ENCODE assay signal across 22 mouse cellular contexts in the genomic region with DNA sequence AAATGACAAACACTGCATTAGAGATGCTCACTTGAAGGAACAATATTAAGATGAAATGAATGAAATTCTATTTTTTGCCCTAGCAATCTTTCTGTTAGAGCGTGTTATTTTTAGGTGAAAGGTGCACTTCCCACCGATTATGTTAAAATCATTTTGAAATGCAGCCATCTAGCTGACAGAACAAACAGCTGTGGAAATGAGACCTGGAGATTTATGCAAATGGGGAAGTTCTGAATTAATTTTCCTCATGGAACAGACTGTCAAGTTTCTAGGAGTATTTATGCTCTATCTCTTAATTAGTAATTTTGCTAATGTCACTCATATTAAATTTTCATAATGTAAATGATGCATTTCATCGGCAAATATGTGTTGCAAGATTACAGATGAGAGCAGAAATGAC.
DNase-seq lines count a peak whose midpoint lies in the region; ATAC-seq and TF ChIP-seq lines count a peak whose summit lies in the region.
"Had no signal": no experiment of that assay in that cellular context is flagged by ENCODE, and none has a peak within 500 bp of the region (broad histone marks: within the 10 kb centered on the region; RNA-seq: fewer than 3 reads in every experiment).

No protein-coding gene starts in this region.

- DNase-seq in forebrain, embryonic 11.5 days (ENCODE audit: low spot score), result no peak
- no peak for DNase-seq in forebrain, postnatal 0 days
- DNase-seq in brain, adult 2 months (ENCODE audit: low read depth, low spot score), result peak; percentile 17
- DNase-seq in telencephalon, adult 2 months (ENCODE audit: low read depth, low spot score), result peak; percentile 13
- DNase-seq in thymus, postnatal 25 days, result no peak
- DNase-seq: adrenal gland, adult 8-10 months; adrenal gland, postnatal 25 days; cerebellum, adult 18-20 months; cerebellum, adult 9-10 months; cerebellum, postnatal 14 days; gastrocnemius, postnatal 25 days; heart, adult 18-20 months; heart, postnatal 10 days; heart, postnatal 36 days had no signal

- WGBS in forebrain, embryonic 13.5 days, result 68% methylated on average over 3 of the region's 3 CpGs
- 90% methylated on average over 3 of the region's 3 CpGs for WGBS in forebrain, embryonic 11.5 days
- WGBS in forebrain, postnatal 0 days, result 38% methylated on average over 3 of the region's 3 CpGs
- 54% methylated on average over 3 of the region's 3 CpGs for WGBS in forebrain, embryonic 15.5 days

- no peak overlapping the region for H3K9ac ChIP-seq in forebrain, embryonic 13.5 days
- no peak overlapping the region for H3K9ac ChIP-seq in forebrain, embryonic 11.5 days (ENCODE audit: low read length)
- H3K9ac ChIP-seq in forebrain, postnatal 0 days, result no peak overlapping the region
- no peak overlapping the region for H3K9ac ChIP-seq in forebrain, embryonic 15.5 days (replicated peaks)
- H3K9ac ChIP-seq: heart, embryonic 12.5 days; heart, embryonic 15.5 days; hindbrain, embryonic 13.5 days had no signal

- H3K27ac ChIP-seq in forebrain, embryonic 13.5 days, result no peak overlapping the region
- H3K27ac ChIP-seq in forebrain, embryonic 11.5 days (ENCODE audit: low read depth, low read length), result no peak overlapping the region
- no peak overlapping the region for H3K27ac ChIP-seq in forebrain, postnatal 0 days (ENCODE audit: low read depth, low read length)
- H3K27ac ChIP-seq in forebrain, embryonic 15.5 days (replicated peaks), result no peak overlapping the region
- H3K27ac ChIP-seq: heart, embryonic 15.5 days; hindbrain, embryonic 10.5 days; hindbrain, embryonic 13.5 days had no signal

- H3K9me3 ChIP-seq in forebrain, embryonic 13.5 days (replicated peaks), result no peaks in the 10 kb centered on the region
- no peaks in the 10 kb centered on the region for H3K9me3 ChIP-seq in forebrain, embryonic 11.5 days (ENCODE audit: control insufficient read depth, low read length)
- no peaks in the 10 kb centered on the region for H3K9me3 ChIP-seq in forebrain, postnatal 0 days (ENCODE audit: low read length)
- no peaks in the 10 kb centered on the region for H3K9me3 ChIP-seq in forebrain, embryonic 15.5 days
- H3K9me3 ChIP-seq: heart, embryonic 12.5 days; heart, embryonic 15.5 days; hindbrain, embryonic 10.5 days; hindbrain, embryonic 13.5 days had no signal

- peak; percentile 27; the same call in 1 of the 2 replicates for ATAC-seq in forebrain, embryonic 13.5 days
- ATAC-seq in forebrain, embryonic 11.5 days (replicated peaks; ENCODE audit: low FRiP score), result no peak
- ATAC-seq in forebrain, postnatal 0 days, result peak; percentile 47; the same call in 1 of the 2 replicates
- no peak; the same call in 1 of the 2 replicates for ATAC-seq in forebrain, embryonic 15.5 days (replicated peaks)
- ATAC-seq: activated CD4-positive, CD25-positive, alpha-beta regulatory T cell, adult 4 months; intestine, postnatal 0 days had no signal

- H3K36me3 ChIP-seq in forebrain, embryonic 13.5 days (ENCODE audit: poor library complexity, severe bottlenecking), result no peaks in the 10 kb centered on the region
- H3K36me3 ChIP-seq in forebrain, embryonic 11.5 days (ENCODE audit: control insufficient read depth, insufficient read depth, low read length), result no peaks in the 10 kb centered on the region
- no peaks in the 10 kb centered on the region for H3K36me3 ChIP-seq in forebrain, postnatal 0 days (ENCODE audit: insufficient read depth)
- H3K36me3 ChIP-seq in forebrain, embryonic 15.5 days, result no peaks in the 10 kb centered on the region
- H3K36me3 ChIP-seq: heart, embryonic 12.5 days; heart, embryonic 15.5 days; hindbrain, embryonic 10.5 days; hindbrain, embryonic 13.5 days had no signal

- no peak for TF ChIP-seq CTCF in forebrain, postnatal 0 days (IDR thresholded peaks at IDR 0.05; ENCODE audit: low read depth)

- no peaks in the 10 kb centered on the region for H3K27me3 ChIP-seq in forebrain, embryonic 13.5 days
- no peaks in the 10 kb centered on the region for H3K27me3 ChIP-seq in forebrain, embryonic 11.5 days (ENCODE audit: control insufficient read depth, insufficient read depth, low read length)
- no peaks in the 10 kb centered on the region for H3K27me3 ChIP-seq in forebrain, postnatal 0 days (ENCODE audit: insufficient read depth, low read length)
- H3K27me3 ChIP-seq in forebrain, embryonic 15.5 days, result no peaks in the 10 kb centered on the region
- H3K27me3 ChIP-seq: heart, embryonic 12.5 days; heart, embryonic 15.5 days; hindbrain, embryonic 13.5 days had no signal

- H3K4me2 ChIP-seq in forebrain, embryonic 13.5 days, result no peak overlapping the region
- H3K4me2 ChIP-seq in forebrain, embryonic 11.5 days (ENCODE audit: low read depth, low read length, severe bottlenecking), result no peak overlapping the region
- H3K4me2 ChIP-seq in forebrain, postnatal 0 days (ENCODE audit: low read depth), result no peak overlapping the region
- H3K4me2 ChIP-seq in forebrain, embryonic 15.5 days (replicated peaks), result no peak overlapping the region
- H3K4me2 ChIP-seq: heart, embryonic 12.5 days; heart, embryonic 15.5 days; hindbrain, embryonic 13.5 days had no signal

- no peak overlapping the region for H3K4me3 ChIP-seq in forebrain, embryonic 13.5 days
- no peak overlapping the region for H3K4me3 ChIP-seq in forebrain, embryonic 11.5 days (ENCODE audit: low read depth, low read length)
- no peak overlapping the region for H3K4me3 ChIP-seq in forebrain, postnatal 0 days (ENCODE audit: low read depth, low read length)
- H3K4me3 ChIP-seq in forebrain, embryonic 15.5 days, result no peak overlapping the region
- H3K4me3 ChIP-seq: heart, embryonic 12.5 days; heart, embryonic 15.5 days; hindbrain, embryonic 10.5 days; hindbrain, embryonic 13.5 days had no signal

- H3K4me1 ChIP-seq in forebrain, embryonic 13.5 days, result no peaks in the 10 kb centered on the region
- no peaks in the 10 kb centered on the region for H3K4me1 ChIP-seq in forebrain, embryonic 11.5 days (replicated peaks; ENCODE audit: control insufficient read depth, insufficient read depth, low read length)
- no peaks in the 10 kb centered on the region for H3K4me1 ChIP-seq in forebrain, postnatal 0 days (ENCODE audit: insufficient read depth)
- H3K4me1 ChIP-seq in forebrain, embryonic 15.5 days, result no peaks in the 10 kb centered on the region
- H3K4me1 ChIP-seq: heart, embryonic 12.5 days; heart, embryonic 15.5 days; hindbrain, embryonic 10.5 days; hindbrain, embryonic 13.5 days had no signal

Comparison
In these comparisons a context has a peak if more than half of its experiments do, and no peak if none do; other contexts are left out.
1. ATAC-seq: peak in forebrain, embryonic 13.5 days (single experiment) and forebrain, postnatal 0 days (single experiment); none in forebrain, embryonic 11.5 days (single experiment) and forebrain, embryonic 15.5 days (single experiment).
2. DNase-seq: peak in brain, adult 2 months (single experiment) and telencephalon, adult 2 months (single experiment); none in forebrain, embryonic 11.5 days (single experiment), forebrain, postnatal 0 days (single experiment) and thymus, postnatal 25 days (single experiment).